Mouse (Mus musculus) neural tube, embryonic 10.5 days (tissue): ENCODE results near the gene Ms4a6b.
"Not testable (repeated sequence)": the region's sequence is repeated elsewhere in the genome, so short reads cannot be mapped to it uniquely, and the experiment has no call there.

Experiments
- DNase-seq: peaks from one replicate; pipeline ENCODE4 v3.0.0-alpha.2; 2017; ENCODE audit warnings: low spot score; ENCODE audit errors: extremely low spot score

Ms4a6b gene

GRCm38 (mm10) chr19:11516246-11516645 lies at the start of gene Ms4a6b:
Gene Ms4a6b, plus strand, starts transcription at chr19:11516512.
- DNase-seq: no peak

GRCm38 (mm10) chr19:11468361-11468760 lies 48.0 kb upstream of the Ms4a6b start:
- not testable (repeated sequence) for DNase-seq

- not testable (repeated sequence) for DNase-seq
Observed at GRCm38 (mm10) chr19:11469215-11469614, 47.1 kb upstream of the Ms4a6b start, which contains the start of gene Ms4a6c. Gene Ms4a6c, plus strand, starts transcription at chr19:11469366.

DNA sequence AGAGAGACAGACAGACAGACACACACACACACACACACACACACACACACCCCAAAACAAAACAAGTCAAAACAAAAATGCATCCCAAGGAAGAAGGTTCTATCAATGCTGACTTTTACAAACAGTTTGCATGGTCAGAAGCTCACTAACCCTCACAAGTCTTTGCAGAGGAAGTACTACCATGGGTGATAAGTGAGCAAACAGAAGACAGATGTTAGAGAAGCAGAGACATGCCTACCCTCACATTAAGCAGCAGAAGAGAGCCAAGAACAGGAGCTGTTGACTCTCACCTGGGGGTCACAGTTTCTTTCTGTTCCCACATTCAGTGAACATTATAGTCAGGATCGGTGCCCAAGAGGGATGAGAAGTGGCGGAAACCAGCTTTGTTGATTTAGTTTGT lies 36.6 kb upstream of the Ms4a6b start:
- DNase-seq: no peak

- no peak for DNase-seq
Observed at GRCm38 (mm10) chr19:11482684-11483083, 33.6 kb upstream of the Ms4a6b start.

- no peak for DNase-seq
Observed at GRCm38 (mm10) chr19:11483941-11484340, 32.4 kb upstream of the Ms4a6b start.

DNA sequence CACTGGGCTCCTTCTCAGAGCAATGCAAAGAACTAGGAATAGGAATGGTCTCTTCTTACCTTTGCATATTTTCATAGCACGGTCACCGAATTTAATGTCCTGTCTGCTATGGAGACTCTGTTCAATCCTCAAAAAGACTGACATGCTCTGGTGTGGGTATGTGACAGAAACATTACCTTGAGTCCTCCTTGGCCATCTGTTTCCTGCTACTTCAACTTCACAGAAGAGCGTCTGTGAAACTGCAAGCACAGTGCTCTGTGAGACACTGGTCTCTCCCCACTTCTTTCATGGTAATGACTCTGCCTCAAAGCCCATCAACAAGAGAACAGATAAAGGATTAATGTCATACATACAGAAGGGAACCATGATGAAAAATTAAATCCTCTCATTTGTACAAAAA lies 31.9 kb upstream of the Ms4a6b start:
- DNase-seq: no peak

GRCm38 (mm10) chr19:11485266-11485665 lies 31.0 kb upstream of the Ms4a6b start:
- no peak for DNase-seq

DNA sequence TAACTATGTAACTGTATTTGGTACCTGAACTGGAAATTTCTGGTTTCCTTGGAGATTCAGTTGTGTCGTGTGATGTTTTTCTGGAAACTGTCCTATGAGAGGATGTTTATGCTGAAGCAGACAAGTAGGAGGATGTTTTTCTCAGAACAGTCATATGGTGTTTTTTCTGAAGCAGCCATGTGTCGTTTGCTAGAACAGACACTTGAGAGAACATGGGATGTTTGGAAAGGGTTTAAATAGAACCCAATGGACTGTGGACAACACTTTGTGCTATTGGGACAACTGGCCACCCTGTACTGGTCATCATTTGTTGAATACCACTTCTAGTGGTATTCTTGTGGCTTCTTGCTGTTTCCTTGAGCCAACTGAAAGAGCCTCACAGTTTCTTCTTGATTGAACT lies 30.6 kb upstream of the Ms4a6b start, which contains the start of gene Gm8369:
Gm8369 (plus strand) TSS at position 193 of the 400 bp plus-strand sequence.
- no peak for DNase-seq

- no peak for DNase-seq
Observed at GRCm38 (mm10) chr19:11486599-11486998, 29.7 kb upstream of the Ms4a6b start.

DNA sequence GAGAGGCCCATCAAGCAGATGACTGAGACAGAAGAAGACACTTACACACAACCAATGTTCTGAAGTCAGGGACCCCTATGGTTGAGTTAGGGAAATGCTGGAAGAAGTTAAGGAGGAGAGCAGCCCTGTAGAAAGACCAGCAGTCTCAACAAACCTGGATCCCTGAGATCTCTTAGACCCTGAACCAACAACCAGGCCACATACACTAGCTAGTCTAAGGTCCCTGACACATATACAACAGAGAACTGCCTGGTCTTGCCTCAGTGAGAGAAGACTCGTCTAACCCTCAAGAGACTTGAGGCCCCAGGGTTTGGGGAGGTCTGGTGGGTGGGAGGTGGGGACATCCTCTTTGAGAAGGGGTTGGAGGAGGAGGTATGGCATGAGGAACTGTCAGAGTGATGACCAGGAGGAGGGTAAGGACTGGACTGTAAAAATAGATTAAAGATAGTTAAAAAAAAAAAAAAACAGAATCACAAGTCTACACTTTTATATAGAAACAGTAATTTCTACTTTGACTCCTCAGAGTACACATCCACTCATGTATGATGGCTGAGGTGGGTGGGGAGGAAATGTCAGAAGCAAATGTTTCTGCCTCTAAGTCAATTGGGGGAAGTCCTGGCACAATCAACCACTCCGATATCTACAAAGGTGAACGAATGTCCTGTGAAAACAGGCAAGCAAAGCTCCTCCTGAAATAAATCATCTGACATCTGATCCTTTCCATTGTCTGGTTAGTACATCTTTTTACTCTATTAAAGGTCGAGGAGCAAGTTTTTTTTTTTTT lies 24.7 kb upstream of the Ms4a6b start:
- DNase-seq: no peak

DNA sequence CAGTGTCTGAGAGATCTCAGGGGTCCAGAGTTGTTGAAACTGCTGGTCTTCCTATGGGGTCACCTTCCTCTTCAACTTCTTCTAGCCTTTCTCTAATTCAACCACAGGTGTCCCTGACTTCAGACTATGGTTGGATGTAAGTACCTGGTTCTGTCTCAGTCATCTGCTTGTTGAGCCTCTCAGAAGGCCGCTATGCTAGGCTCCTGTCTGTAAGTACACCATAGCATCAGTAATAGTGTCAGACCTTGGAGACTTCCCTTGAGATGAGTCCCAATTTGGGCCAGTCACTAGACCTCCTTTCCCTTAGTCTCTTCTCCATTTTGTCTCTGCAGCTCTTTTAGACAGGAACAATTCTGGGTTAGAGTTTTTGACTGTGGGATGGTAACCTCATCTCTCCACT lies 23.6 kb upstream of the Ms4a6b start:
- no peak for DNase-seq

DNA sequence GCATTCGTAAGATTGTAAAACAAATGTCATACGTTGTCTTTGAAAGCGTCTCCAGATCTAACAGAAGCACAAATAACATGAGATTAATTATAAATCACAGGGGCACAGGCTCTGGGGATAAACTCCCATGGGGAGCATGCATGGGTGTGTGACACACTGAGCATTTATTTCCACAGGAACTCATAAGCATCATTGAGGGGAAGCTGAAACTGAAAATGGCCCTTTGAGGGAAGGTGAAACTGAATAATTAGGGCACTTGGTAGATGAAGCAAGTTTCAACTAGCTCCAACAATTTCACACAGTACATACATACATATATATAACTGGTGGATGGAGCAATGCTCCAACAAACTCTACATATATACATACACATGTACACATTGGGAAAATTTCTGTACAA lies 21.8 kb upstream of the Ms4a6b start:
- DNase-seq: no peak

GRCm38 (mm10) chr19:11496361-11496760 lies 20.0 kb upstream of the Ms4a6b start:
- DNase-seq: no peak

DNA sequence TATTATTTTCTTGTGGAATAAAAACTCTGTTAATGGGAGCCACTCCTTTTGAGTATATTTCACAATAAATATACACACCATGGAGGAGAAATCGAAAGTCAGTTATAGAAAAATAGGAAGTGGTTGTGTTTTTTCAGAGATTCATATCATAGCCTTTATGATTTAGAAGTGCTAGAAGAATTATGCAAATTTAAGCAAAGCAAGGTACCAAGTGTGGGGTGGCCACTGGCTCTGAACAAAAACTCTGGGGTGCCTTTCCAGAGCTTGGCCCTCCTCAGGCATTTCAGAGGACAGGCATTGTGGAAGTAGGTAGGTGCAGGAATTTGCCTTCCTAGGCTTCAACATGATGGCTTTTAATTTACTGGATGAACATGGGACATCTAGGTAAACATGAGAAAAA lies 19.0 kb upstream of the Ms4a6b start:
- not testable (repeated sequence) for DNase-seq

DNA sequence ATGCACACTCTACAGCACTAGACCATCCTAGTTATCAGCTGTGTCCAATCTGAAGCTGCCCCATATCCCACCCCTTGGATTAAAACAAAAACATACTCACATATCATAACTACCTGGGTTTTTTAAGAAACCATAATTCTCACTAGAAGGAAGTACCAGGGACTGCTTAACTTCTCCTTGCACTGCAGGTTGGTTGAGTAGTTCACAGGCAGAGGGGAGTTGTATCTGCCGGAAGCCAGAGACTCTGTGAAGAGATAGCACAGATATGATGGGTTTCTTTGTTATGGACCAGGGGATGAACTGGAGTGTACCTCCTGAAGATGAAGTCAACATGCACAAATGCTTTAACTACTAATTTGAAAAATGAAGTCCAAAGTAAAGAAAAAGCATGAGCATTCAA lies 15.5 kb upstream of the Ms4a6b start:
- no peak for DNase-seq

- DNase-seq: no peak
Observed at GRCm38 (mm10) chr19:11501326-11501725, 15.0 kb upstream of the Ms4a6b start.

- no peak for DNase-seq
Observed at GRCm38 (mm10) chr19:11504857-11505256, 11.5 kb upstream of the Ms4a6b start.

DNA sequence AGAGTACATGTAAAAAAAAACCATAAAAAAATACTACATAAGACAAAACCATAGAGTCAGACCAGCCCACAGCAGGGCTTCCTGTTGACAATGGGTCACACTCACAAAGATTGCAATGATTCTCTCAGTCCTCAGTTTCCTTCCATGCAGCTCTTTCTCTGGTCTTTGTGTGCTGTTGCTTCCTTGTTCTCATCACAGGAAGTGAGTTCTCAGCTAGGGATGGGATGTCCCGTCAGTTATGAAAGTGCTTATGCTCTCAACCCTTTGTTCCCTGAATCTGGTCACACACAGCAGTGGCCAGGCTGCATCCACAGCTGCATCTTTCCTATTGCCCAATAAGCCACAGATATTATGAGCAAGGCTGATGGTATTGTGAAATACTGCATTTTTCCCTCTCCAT lies 2.9 kb upstream of the Ms4a6b start:
- no peak for DNase-seq

- DNase-seq: no peak
Observed at GRCm38 (mm10) chr19:11516845-11517244, 533 bp downstream of the Ms4a6b start.

DNA sequence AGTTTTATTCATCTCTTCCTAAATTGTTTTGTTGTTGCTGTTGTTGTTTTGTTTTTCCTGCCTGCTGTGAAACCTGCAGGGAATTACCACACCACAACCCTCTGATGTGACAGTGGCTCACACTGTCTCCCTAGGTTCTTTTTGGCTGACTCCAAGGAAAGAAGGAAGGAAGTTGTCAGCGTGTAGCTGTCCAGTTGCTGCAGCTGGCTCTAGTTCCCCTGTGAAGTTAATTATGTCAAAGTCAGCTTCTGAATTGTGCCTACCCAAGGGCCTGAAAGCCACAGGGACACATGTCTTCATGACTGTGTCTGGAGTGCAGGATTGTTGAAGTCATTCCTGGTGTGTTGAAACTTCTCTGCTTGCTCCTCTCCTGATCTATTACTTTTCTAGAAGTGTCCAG lies 1.1 kb downstream of the Ms4a6b start:
- not testable (repeated sequence) for DNase-seq

DNA sequence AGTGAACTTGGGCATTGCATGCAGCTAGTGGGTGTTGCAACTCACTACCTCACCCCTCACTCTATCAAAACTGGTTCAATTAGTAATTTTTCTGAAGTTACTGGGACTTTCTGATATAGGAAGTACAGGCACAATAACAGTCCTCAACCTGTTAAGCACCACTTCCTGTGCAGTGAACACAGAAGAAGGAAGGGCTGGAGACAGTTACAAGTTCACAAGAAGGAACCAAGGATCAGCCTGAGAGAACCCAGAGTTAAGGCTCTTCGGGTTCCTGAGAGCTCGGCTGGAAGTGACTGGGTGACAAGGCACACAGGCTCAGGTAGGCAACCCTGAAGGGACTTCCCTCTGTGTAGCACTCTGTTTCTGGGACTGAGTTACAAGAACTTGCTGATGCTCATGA lies 2.0 kb downstream of the Ms4a6b start:
- not testable (repeated sequence) for DNase-seq

- no peak for DNase-seq
Observed at GRCm38 (mm10) chr19:11520146-11520545, 3.8 kb downstream of the Ms4a6b start.
